Mouse (Mus musculus): ENCODE data around the gene Rgl2.

GRCm38 (mm10) chr17:33899642-33900041, 29.7 kb upstream of the Rgl2 start:
- TF ChIP-seq CTCF (conservative IDR thresholded peaks at IDR 0.05; ENCODE audit: low read length) = no peak
- no peak for TF ChIP-seq NANOG (IDR thresholded peaks at IDR 0.05; ENCODE audit: borderline replicate concordance, low read length)
